In genomic region chr4:134799272-134799671, GRCm38 (mm10) we compare ENCODE assay signal across 8 mouse cellular contexts. TPM values are rescaled to one million over a fixed set of nuclear protein-coding genes. Genes with fewer than 3 reads are reported as not detected.
DNase-seq lines count a peak whose midpoint lies in the region; ATAC-seq lines count a peak whose summit lies in the region.
"Had no signal": no experiment of that assay in that cellular context is flagged by ENCODE, and none has a peak within 500 bp of the region (broad histone marks: within the 10 kb centered on the region; RNA-seq: fewer than 3 reads in every experiment).

No protein-coding gene starts in this region.

- no peak overlapping the region for H3K27ac ChIP-seq in forebrain, embryonic 14.5 days (ENCODE audit: low read depth, low read length)

- no peak overlapping the region for H3K9ac ChIP-seq in forebrain, embryonic 14.5 days (ENCODE audit: low read length)

- peak; percentile 62; the same call in 1 of the 2 replicates for ATAC-seq in forebrain, embryonic 14.5 days
- ATAC-seq in hematopoietic stem cell, adult 5-6 weeks (replicated peaks in 1 of 2; ENCODE audit: insufficient read depth in 1 of 2, low FRiP score in 2 of 2, low TSS enrichment in 1 of 2, low read depth in 1 of 2, poor library complexity in 2 of 2, severe bottlenecking in 2 of 2), result peak; percentile 70 to 77

- no peaks in the 10 kb centered on the region for H3K4me1 ChIP-seq in forebrain, embryonic 14.5 days (ENCODE audit: control insufficient read depth, insufficient read depth, low read length)

- no peak overlapping the region for H3K4me2 ChIP-seq in forebrain, embryonic 14.5 days (ENCODE audit: low read length)

- H3K4me3 ChIP-seq in forebrain, embryonic 14.5 days (ENCODE audit: low read depth, low read length), result no peak overlapping the region
- H3K4me3 ChIP-seq: megakaryocyte, embryonic 14.5 days had no signal

- 7% methylated on average over 4 of the region's 4 CpGs for WGBS in forebrain, embryonic 14.5 days

- peaks cover 37% of the 10 kb centered on the region for H3K36me3 ChIP-seq in forebrain, embryonic 14.5 days (ENCODE audit: control insufficient read depth, insufficient read depth, low read length)

- peak; percentile 75 for DNase-seq in MN1 (ENCODE audit: low spot score)
- peak; percentile 72 for DNase-seq in c-Kit-positive CD71-negative TER-119-negative erythroid progenitor cells, embryonic 14.5 days (ENCODE audit: low read depth)
- DNase-seq in forebrain, embryonic 14.5 days (ENCODE audit: low spot score), result peak; percentile 73
- DNase-seq in layer of hippocampus, postnatal 14 days (ENCODE audit: low spot score in 2 of 2), result peak; percentile 47 to 53
- peak; percentile 85 for DNase-seq in mesoderm, embryonic 11.5 days (ENCODE audit: low read depth, low spot score)
- peak; percentile 71 for DNase-seq in right cerebral cortex, postnatal 4 days

- no peaks in the 10 kb centered on the region for H3K27me3 ChIP-seq in forebrain, embryonic 14.5 days (replicated peaks; ENCODE audit: control insufficient read depth, insufficient read depth, low read length)

- H3K9me3 ChIP-seq in forebrain, embryonic 14.5 days (replicated peaks; ENCODE audit: control insufficient read depth, low read length), result no peaks in the 10 kb centered on the region
- H3K9me3 ChIP-seq: megakaryocyte, embryonic 14.5 days had no signal

RNA-seq across cellular contexts. Expression of gene Ldlrap1, which starts 31.4 kb away (rescaled TPM):
- polyA plus RNA-seq in forebrain, embryonic 14.5 days (2014; fragmentation: Nextera tagmentation; extraction: Ambion mirVana), result 1.6 and 1.7 TPM in 2 replicates
- total RNA-seq in hematopoietic stem cell, adult 5-6 weeks (2017), result 11.1 and 20.8 TPM in 2 replicates
- 1 to 10 TPM; 4.6 to 4.8 TPM for total RNA-seq in layer of hippocampus, postnatal 14 days (2021)

RNA-seq across cellular contexts. Expression of gene Maco1, which starts 53.9 kb away (rescaled TPM):
- polyA plus RNA-seq in forebrain, embryonic 14.5 days (2014; fragmentation: Nextera tagmentation; extraction: Ambion mirVana), result 81.9 and 92.5 TPM in 2 replicates
- total RNA-seq in hematopoietic stem cell, adult 5-6 weeks (2017), result 71.4 and 79.2 TPM in 2 replicates
- 10 to 100 TPM; 43.8 TPM for total RNA-seq in layer of hippocampus, postnatal 14 days (2021)
